Mouse (Mus musculus) small intestine, adult 2 months (tissue): Measurements from ENCODE around the gene Ccser1.

Experiments used
- CTCF ChIP-seq: fragments of 200-500 bp; IDR thresholded peaks from 2 replicates; pipeline ENCODE4 v1.5.1; 2012; ENCODE audit warnings: low read depth, mild to moderate bottlenecking, control low read depth, inconsistent platforms, low read length, moderate library complexity, mixed read lengths; ENCODE audit not compliant: insufficient replicate concordance, insufficient read length; ENCODE audit errors: extremely low read depth
- POLR2A ChIP-seq: fragments of 200-500 bp; IDR thresholded peaks from 2 replicates; pipeline ENCODE4 v1.6.1; 2012; ENCODE audit warnings: low read depth, mild to moderate bottlenecking, control low read depth, inconsistent platforms, low read length, moderate library complexity

- no peak for TF ChIP-seq POLR2A
- TF ChIP-seq CTCF: no peak
These were observed 252.6 kb downstream of the Ccser1 start for GRCm38 (mm10) chr6:61432703-61433102.
